Mouse (Mus musculus): Measurements from ENCODE around the gene Rnaseh2a.

DNA sequence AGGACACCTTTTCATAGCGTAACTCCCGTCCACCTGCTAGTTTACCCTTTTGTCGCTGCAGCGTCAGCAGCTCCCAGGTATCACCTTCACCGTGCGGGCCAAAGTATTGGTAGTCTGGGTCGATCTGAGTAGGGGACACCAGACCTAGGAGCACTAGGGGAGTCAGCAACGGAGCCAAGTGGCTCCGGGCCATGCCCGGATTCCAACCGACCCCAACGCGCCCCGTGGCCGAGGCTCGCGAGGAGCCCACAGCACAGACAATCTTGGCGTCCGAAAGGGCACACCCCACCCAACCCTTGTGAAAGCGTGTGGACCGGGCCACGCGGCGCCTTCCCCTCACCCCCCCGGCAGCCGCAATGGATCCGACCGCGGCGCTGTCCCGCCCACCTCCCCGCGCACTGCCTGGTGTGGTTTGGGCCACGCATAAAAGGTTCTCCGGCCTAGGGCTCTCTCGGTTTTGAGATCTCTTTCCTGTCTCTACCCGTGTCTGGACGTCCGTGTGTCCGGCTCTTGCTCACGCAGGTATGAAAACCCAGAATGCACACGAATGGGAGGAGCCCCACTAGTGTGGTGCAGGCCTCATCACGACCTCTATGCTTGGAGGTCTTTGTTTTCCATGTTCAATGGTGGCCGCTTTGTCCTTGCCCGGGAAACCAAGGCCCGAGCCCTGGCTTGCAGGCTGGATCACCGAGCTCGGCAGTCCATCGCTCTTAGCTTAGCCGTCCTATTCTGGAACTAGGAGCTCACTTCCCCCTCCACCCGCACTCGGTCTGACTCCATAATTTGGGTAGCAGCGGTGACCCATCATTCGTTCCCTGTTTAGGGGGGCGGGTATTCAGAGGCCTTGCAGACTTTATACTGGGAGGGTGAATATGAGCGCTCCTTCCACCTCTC is at the start of gene Rnaseh2a, which contains the start of the genes Gm49661 and Prdx2:
- TF ChIP-seq POLR2A (IDR thresholded peaks at IDR 0.05; ENCODE audit: control insufficient read depth, low read depth, low read length), result peak; percentile 88
- no peak for TF ChIP-seq CTCF (IDR thresholded peaks at IDR 0.05; ENCODE audit: control insufficient read depth, insufficient read depth, insufficient replicate concordance, low read depth, low read length)
